Mouse (Mus musculus): Measurements from ENCODE around the gene BC049762. TPM values are rescaled to one million over a fixed set of nuclear protein-coding genes. Genes with fewer than 3 reads are reported as not detected.

The BC049762 gene
- polyA plus RNA-seq, 1 experiment from 2014 or later: 0.74 TPM

- H3K4me2 ChIP-seq (ENCODE audit: low read length): no peak overlapping the region
- H3K27ac ChIP-seq: no peak overlapping the region
- no peaks in the 10 kb centered on the region for H3K9me3 ChIP-seq (replicated peaks; ENCODE audit: low read length)
- no peak overlapping the region for H3K4me3 ChIP-seq (replicated peaks; ENCODE audit: low read depth, low read length)
- no peaks in the 10 kb centered on the region for H3K4me1 ChIP-seq (replicated peaks; ENCODE audit: insufficient read depth, low read length)
- H3K36me3 ChIP-seq (ENCODE audit: insufficient read depth, low read length): no peaks in the 10 kb centered on the region
- no peak for TF ChIP-seq CTCF (IDR thresholded peaks at IDR 0.05; ENCODE audit: low read depth)
- ATAC-seq (replicated peaks; ENCODE audit: low FRiP score, low read depth) (no peak), DNase-seq (ENCODE audit: low spot score) (no peak)
- H3K9ac ChIP-seq (ENCODE audit: low read depth, low read length): no peak overlapping the region
- 83% methylated on average over 4 of the region's 4 CpGs for WGBS
- H3K27me3 ChIP-seq (ENCODE audit: insufficient read depth, low read length): no peaks in the 10 kb centered on the region
Observed at GRCm38 (mm10) chr11:51227104-51227503, 35.7 kb downstream of the BC049762 start.

GRCm38 (mm10) chr11:51220308-51220707 lies 42.5 kb downstream of the BC049762 start, which contains the start of gene Gm12569:
Gene Gm12569 (plus strand): TSS chr11:51220473.
- Histone ChIP-seq H3K4me3 (replicated peaks; ENCODE audit: low read depth, low read length) (no peak within 1 kb of the TSS), H3K9ac (ENCODE audit: low read depth, low read length) (no peak within 1 kb of the TSS), H3K9me3 (replicated peaks; ENCODE audit: low read length) (no peaks in the 10 kb centered on the region), H3K27ac (no peak within 1 kb of the TSS), H3K36me3 (ENCODE audit: insufficient read depth, low read length) (no peaks in the 10 kb centered on the region), H3K4me1 (replicated peaks; ENCODE audit: insufficient read depth, low read length) (no peaks in the 10 kb centered on the region), H3K4me2 (ENCODE audit: low read length) (no peak within 1 kb of the TSS), H3K27me3 (ENCODE audit: insufficient read depth, low read length) (no peaks in the 10 kb centered on the region)
- no peak for TF ChIP-seq CTCF (IDR thresholded peaks at IDR 0.05; ENCODE audit: low read depth)
- WGBS: 95% methylated on average over 11 of the region's 11 CpGs
- no peak for ATAC-seq (replicated peaks; ENCODE audit: low FRiP score, low read depth)
- DNase-seq (ENCODE audit: low spot score): no peak

GRCm38 (mm10) chr11:51219396-51219980 lies 43.4 kb downstream of the BC049762 start:
- DNase-seq (ENCODE audit: low spot score): no peak
- WGBS: 87% methylated on average over 12 of the region's 12 CpGs

GRCm38 (mm10) chr11:51214021-51214420 lies 48.8 kb downstream of the BC049762 start:
- 89% methylated on average over 7 of the region's 7 CpGs for WGBS

More at GRCm38 (mm10) chr11:51219396-51219980, 43.4 kb downstream of the BC049762 start:
- no peak overlapping the region for H3K9ac ChIP-seq (ENCODE audit: low read depth, low read length)
- H3K4me2 ChIP-seq (ENCODE audit: low read length): no peak overlapping the region
- no peaks in the 10 kb centered on the region for H3K4me1 ChIP-seq (replicated peaks; ENCODE audit: insufficient read depth, low read length)
- no peaks in the 10 kb centered on the region for H3K36me3 ChIP-seq (ENCODE audit: insufficient read depth, low read length)
- no peak overlapping the region for H3K27ac ChIP-seq
- TF ChIP-seq CTCF (IDR thresholded peaks at IDR 0.05; ENCODE audit: low read depth): no peak
- no peaks in the 10 kb centered on the region for H3K9me3 ChIP-seq (replicated peaks; ENCODE audit: low read length)
- ATAC-seq (replicated peaks; ENCODE audit: low FRiP score, low read depth): no peak
- no peak overlapping the region for H3K4me3 ChIP-seq (replicated peaks; ENCODE audit: low read depth, low read length)
- H3K27me3 ChIP-seq (ENCODE audit: insufficient read depth, low read length): no peaks in the 10 kb centered on the region

GRCm38 (mm10) chr11:51211426-51211825 lies 51.4 kb downstream of the BC049762 start:
- no peak overlapping the region for H3K4me2 ChIP-seq (ENCODE audit: low read length)
- no peaks in the 10 kb centered on the region for H3K9me3 ChIP-seq (replicated peaks; ENCODE audit: low read length)
- ATAC-seq (replicated peaks; ENCODE audit: low FRiP score, low read depth) (no peak), DNase-seq (ENCODE audit: low spot score) (no peak)
- H3K27me3 ChIP-seq (ENCODE audit: insufficient read depth, low read length): no peaks in the 10 kb centered on the region
- H3K9ac ChIP-seq (ENCODE audit: low read depth, low read length): no peak overlapping the region
- no peak overlapping the region for H3K4me3 ChIP-seq (replicated peaks; ENCODE audit: low read depth, low read length)
- H3K4me1 ChIP-seq (replicated peaks; ENCODE audit: insufficient read depth, low read length): no peaks in the 10 kb centered on the region
- no peaks in the 10 kb centered on the region for H3K36me3 ChIP-seq (ENCODE audit: insufficient read depth, low read length)
- 89% methylated on average over 5 of the region's 5 CpGs for WGBS
- H3K27ac ChIP-seq: no peak overlapping the region
- no peak for TF ChIP-seq CTCF (IDR thresholded peaks at IDR 0.05; ENCODE audit: low read depth)

More at GRCm38 (mm10) chr11:51214021-51214420, 48.8 kb downstream of the BC049762 start:
- DNase-seq (ENCODE audit: low spot score) (no peak), ATAC-seq (replicated peaks; ENCODE audit: low FRiP score, low read depth) (no peak)
- Histone ChIP-seq H3K9me3 (replicated peaks; ENCODE audit: low read length) (no peaks in the 10 kb centered on the region), H3K27ac (no peak overlapping the region), H3K4me3 (replicated peaks; ENCODE audit: low read depth, low read length) (no peak overlapping the region), H3K36me3 (ENCODE audit: insufficient read depth, low read length) (no peaks in the 10 kb centered on the region), H3K4me2 (ENCODE audit: low read length) (no peak overlapping the region), H3K27me3 (ENCODE audit: insufficient read depth, low read length) (no peaks in the 10 kb centered on the region), H3K9ac (ENCODE audit: low read depth, low read length) (no peak overlapping the region), H3K4me1 (replicated peaks; ENCODE audit: insufficient read depth, low read length) (no peaks in the 10 kb centered on the region)
- TF ChIP-seq CTCF (IDR thresholded peaks at IDR 0.05; ENCODE audit: low read depth): 0 out of 2 replicates have a peak, but pooled peaks have one; percentile 12

- Histone ChIP-seq H3K9me3 (replicated peaks; ENCODE audit: low read length) (no peaks in the 10 kb centered on the region), H3K27ac (no peak overlapping the region), H3K27me3 (ENCODE audit: insufficient read depth, low read length) (no peaks in the 10 kb centered on the region), H3K4me1 (replicated peaks; ENCODE audit: insufficient read depth, low read length) (no peaks in the 10 kb centered on the region), H3K4me2 (ENCODE audit: low read length) (no peak overlapping the region), H3K36me3 (ENCODE audit: insufficient read depth, low read length) (no peaks in the 10 kb centered on the region), H3K9ac (ENCODE audit: low read depth, low read length) (no peak overlapping the region), H3K4me3 (replicated peaks; ENCODE audit: low read depth, low read length) (no peak overlapping the region)
- DNase-seq (ENCODE audit: low spot score): no peak
- WGBS: 64% methylated on average over 3 of the region's 3 CpGs
- TF ChIP-seq CTCF (IDR thresholded peaks at IDR 0.05; ENCODE audit: low read depth): no peak
- no peak for ATAC-seq (replicated peaks; ENCODE audit: low FRiP score, low read depth)
Observed at GRCm38 (mm10) chr11:51207758-51208157, 55.1 kb downstream of the BC049762 start.

Other genes starting within 250 kb of the BC049762 start
- gene Olfr54, start 248.8 kb downstream of the BC049762 start, polyA plus RNA-seq (2015; fragmentation: Nextera tagmentation; extraction: Ambion mirVana): not detected in 2 replicates
- gene Olfr1375, start 214.9 kb downstream of the BC049762 start, polyA plus RNA-seq (2015; fragmentation: Nextera tagmentation; extraction: Ambion mirVana): not detected in 2 replicates
- gene Zfp354a, start 203.8 kb downstream of the BC049762 start, polyA plus RNA-seq (2015; fragmentation: Nextera tagmentation; extraction: Ambion mirVana): 9.2 and 10.9 TPM in 2 replicates
- gene Gm12569, start 42.6 kb downstream of the BC049762 start, polyA plus RNA-seq (2015; fragmentation: Nextera tagmentation; extraction: Ambion mirVana): not detected in 2 replicates
- 90.0 and 96.8 TPM in 2 replicates for gene Clk4, start 1.3 kb downstream of the BC049762 start, polyA plus RNA-seq (2015; fragmentation: Nextera tagmentation; extraction: Ambion mirVana)
- gene Col23a1, start 26.9 kb upstream of the BC049762 start, polyA plus RNA-seq (2015; fragmentation: Nextera tagmentation; extraction: Ambion mirVana): 6.0 and 6.8 TPM in 2 replicates

All from kidney, postnatal 0 days (tissue).